Mouse (Mus musculus) lung, adult 2 months (tissue): Measurements from ENCODE around the gene Glod5. TPM values are rescaled to one million over a fixed set of nuclear protein-coding genes. Genes with fewer than 3 reads are reported as not detected.

Experiments used
- DNase-seq: peaks from one replicate; pipeline ENCODE4 v3.0.0; 2022
- H3K4me1 ChIP-seq: fragments of 200-500 bp; 2 replicates; pipeline ENCODE4 v1.6.1; 2011; ENCODE audit warnings: low read length; ENCODE audit not compliant: control insufficient read depth, insufficient read depth
- H3K4me3 ChIP-seq: fragments of 200-500 bp; replicated peaks from 2 replicates; pipeline ENCODE3; 2011; ENCODE audit warnings: low read depth, mild to moderate bottlenecking, control low read depth, low read length; ENCODE audit errors: extremely low read depth
- CTCF ChIP-seq: fragments of 200-500 bp; IDR thresholded peaks from 2 replicates; pipeline ENCODE4 v1.5.1; 2011; ENCODE audit warnings: mild to moderate bottlenecking, low read length, control low read depth; ENCODE audit not compliant: insufficient read depth
- POLR2A ChIP-seq: fragments of 200-500 bp; IDR thresholded peaks from 2 replicates; pipeline ENCODE4 v1.6.1; 2011; ENCODE audit warnings: low read depth, mild to moderate bottlenecking, control low read depth, low read length, borderline replicate concordance; ENCODE audit errors: extremely low read depth
- WGBS: fragments of 180-500 bp; shearing (Covaris S2); methylation state at CpG from one replicate; pipeline ENCODE4 v1.1.7; 2018; 5-methylcytosine and 5-hydroxymethylcytosine counted together
- polyA plus RNA-seq: library from polyadenylated mRNA; depleted of rRNA; stranded (reverse); fragments of >200 nt; gene quantifications from 2 replicates; pipeline ENCODE4 v1.2.3, GENCODE M21; 2012; rRNA removed

The Glod5 gene
- polyA plus RNA-seq, 1 experiment: not detected

GRCm38 (mm10) chrX:7968226-7968625 is 50.1 kb downstream of the Glod5 start:
- H3K4me1 ChIP-seq: no peaks in the 10 kb centered on the region
- 76% methylated on average over 8 of the region's 8 CpGs for WGBS
- no peak for TF ChIP-seq CTCF
- H3K4me3 ChIP-seq: no peak overlapping the region
- no peak for DNase-seq

GRCm38 (mm10) chrX:7967596-7968201 is 50.6 kb downstream of the Glod5 start:
- DNase-seq: no peak
- no peak for TF ChIP-seq CTCF
- Histone ChIP-seq H3K4me3 (no peak overlapping the region), H3K4me1 (no peaks in the 10 kb centered on the region)
- WGBS: 70% methylated on average over 7 of the region's 9 CpGs

GRCm38 (mm10) chrX:7966161-7966560 is 52.1 kb downstream of the Glod5 start:
- 59% methylated on average over 4 of the region's 4 CpGs for whole genome bisulfite sequencing
- H3K4me3 ChIP-seq: no peak overlapping the region
- no peak for DNase-seq
- no peaks in the 10 kb centered on the region for H3K4me1 ChIP-seq
- TF ChIP-seq CTCF (no peak), POLR2A (no peak)

GRCm38 (mm10) chrX:7963829-7964626 is 54.3 kb downstream of the Glod5 start:
- 59% methylated on average over 7 of the region's 7 CpGs for WGBS
- DNase-seq: no peak
- no peak for TF ChIP-seq CTCF
- TF ChIP-seq POLR2A: no peak

GRCm38 (mm10) chrX:7958868-7959267 is 59.4 kb downstream of the Glod5 start:
- DNase-seq: no peak
- Histone ChIP-seq H3K4me1 (no peaks in the 10 kb centered on the region), H3K4me3 (no peak overlapping the region)
- WGBS: 82% methylated on average over 9 of the region's 9 CpGs
- TF ChIP-seq POLR2A: no peak
- no peak for TF ChIP-seq CTCF

More at GRCm38 (mm10) chrX:7963829-7964626, 54.3 kb downstream of the Glod5 start:
- Histone ChIP-seq H3K4me3 (no peak overlapping the region), H3K4me1 (no peaks in the 10 kb centered on the region)

Other genes starting within 250 kb of the Glod5 start
- gene Gripap1, start 228.7 kb downstream of the Glod5 start, polyA plus RNA-seq: 19.0 and 32.4 TPM in 2 replicates
- gene Kcnd1, start 196.2 kb downstream of the Glod5 start, polyA plus RNA-seq: 0.84 and 1.0 TPM in 2 replicates
- gene Otud5, start 177.1 kb downstream of the Glod5 start, polyA plus RNA-seq: 31.0 and 43.3 TPM in 2 replicates
- 12.2 and 13.6 TPM in 2 replicates for gene Pim2, start 140.2 kb downstream of the Glod5 start, polyA plus RNA-seq
- 73.7 and 74.0 TPM in 2 replicates for gene Slc35a2, start 134.5 kb downstream of the Glod5 start, polyA plus RNA-seq
- 44.4 and 53.6 TPM in 2 replicates for gene Pqbp1, start 119.2 kb downstream of the Glod5 start, polyA plus RNA-seq
- gene Timm17b, start 119.1 kb downstream of the Glod5 start, polyA plus RNA-seq: 31.6 and 34.7 TPM in 2 replicates
- not detected in 2 replicates for gene Gm10491, start 110.7 kb downstream of the Glod5 start, polyA plus RNA-seq
- gene Gm10490, start 109.0 kb downstream of the Glod5 start, polyA plus RNA-seq: not detected in 2 replicates
- 0.41 and 0.53 TPM in 2 replicates for gene Pcsk1n, start 98.7 kb downstream of the Glod5 start, polyA plus RNA-seq
- gene Eras, start 89.9 kb downstream of the Glod5 start, polyA plus RNA-seq: not detected in 2 replicates
- gene Hdac6, start 70.6 kb downstream of the Glod5 start, polyA plus RNA-seq: 16.0 and 22.8 TPM in 2 replicates
- gene Gata1, start 40.4 kb downstream of the Glod5 start, polyA plus RNA-seq: 0.76 and 1.8 TPM in 2 replicates
- 9.0 and 10.6 TPM in 2 replicates for gene Suv39h1, start 56.3 kb upstream of the Glod5 start, polyA plus RNA-seq
- 9.4 and 9.7 TPM in 2 replicates for gene Was, start 72.0 kb upstream of the Glod5 start, polyA plus RNA-seq
- 137 and 139 TPM in 2 replicates for gene Wdr13, start 114.4 kb upstream of the Glod5 start, polyA plus RNA-seq
- 60.2 and 92.3 TPM in 2 replicates for gene Rbm3, start 127.4 kb upstream of the Glod5 start, polyA plus RNA-seq
- 16.6 and 21.0 TPM in 2 replicates for gene Tbc1d25, start 157.7 kb upstream of the Glod5 start, polyA plus RNA-seq
- 104 and 106 TPM in 2 replicates for gene Ebp, start 175.0 kb upstream of the Glod5 start, polyA plus RNA-seq
- 79.5 and 86.0 TPM in 2 replicates for gene Porcn, start 188.0 kb upstream of the Glod5 start, polyA plus RNA-seq
- gene Ftsj1, start 233.9 kb upstream of the Glod5 start, polyA plus RNA-seq: 26.3 and 33.1 TPM in 2 replicates